Mouse (Mus musculus): ENCODE data around the gene Olfr1253.

- no peak for TF ChIP-seq POLR2A (IDR thresholded peaks at IDR 0.05; ENCODE audit: control insufficient read depth, low read depth, low read length)
- TF ChIP-seq CTCF (IDR thresholded peaks at IDR 0.05; ENCODE audit: control insufficient read depth, insufficient read depth, insufficient replicate concordance, low read depth, low read length), result no peak
Observed at GRCm38 (mm10) chr2:89724912-89725311, 32.0 kb downstream of the Olfr1253 start, which contains the start of gene Olfr1252.
